Mouse (Mus musculus) gastrocnemius, adult 18-20 months (tissue): ENCODE data around the gene Gm28230. TPM values are rescaled to one million over a fixed set of nuclear protein-coding genes. Genes with fewer than 3 reads are reported as not detected.

Experiments
- DNase-seq: peaks from one replicate; pipeline ENCODE4 v3.0.0; 2021; ENCODE audit warnings: low spot score
- total RNA-seq, 2 experiments: library from RNA; stranded (reverse); gene quantifications; 2 replicates each; pipeline ENCODE4 v1.2.3; 2021

The Gm28230 gene
- total RNA-seq, 2 experiments from 2014 or later: 0.07 to 0.19 TPM

DNA sequence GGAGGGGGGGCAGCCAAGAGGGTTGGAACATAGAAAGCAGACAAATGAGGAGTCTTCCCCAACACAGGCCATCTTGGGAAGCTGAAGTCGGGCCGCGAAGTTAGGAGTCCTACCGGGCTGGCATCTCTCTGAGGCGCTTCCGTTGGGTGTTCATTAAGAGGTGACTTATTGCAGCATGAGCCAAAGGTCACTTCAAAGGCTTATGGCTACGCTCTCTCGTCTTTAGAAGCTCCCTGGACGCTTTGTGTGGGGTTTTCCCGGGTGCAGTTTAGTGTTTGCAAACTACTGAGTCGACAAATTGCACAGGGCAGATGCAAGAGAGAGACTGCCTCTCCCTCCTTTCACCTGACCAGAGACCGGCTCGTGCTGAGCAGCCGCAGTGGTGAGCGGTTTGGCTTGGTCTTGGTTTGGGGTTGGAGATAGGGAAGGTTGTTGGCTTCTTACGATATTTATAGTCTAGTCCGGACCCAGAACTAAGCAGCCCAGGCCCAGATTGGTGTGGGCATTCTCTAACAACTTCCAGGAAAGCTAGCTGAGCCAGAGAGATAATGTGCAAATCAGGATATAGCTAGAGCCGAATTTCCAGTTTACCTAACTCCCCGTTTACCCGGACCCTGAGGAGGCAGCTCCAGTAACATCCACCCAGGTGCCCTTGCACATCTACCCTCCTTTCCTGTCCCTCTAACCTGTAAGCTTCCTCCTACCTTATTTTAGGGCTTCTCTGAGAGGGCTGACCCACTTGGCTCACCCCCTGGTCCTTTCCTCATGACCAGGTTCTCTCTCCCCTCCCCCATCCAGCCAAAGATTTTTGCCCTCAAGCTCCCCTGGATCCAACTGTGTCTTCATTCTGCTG lies 12.3 kb downstream of the Gm28230 start:
- no peak for DNase-seq

DNA sequence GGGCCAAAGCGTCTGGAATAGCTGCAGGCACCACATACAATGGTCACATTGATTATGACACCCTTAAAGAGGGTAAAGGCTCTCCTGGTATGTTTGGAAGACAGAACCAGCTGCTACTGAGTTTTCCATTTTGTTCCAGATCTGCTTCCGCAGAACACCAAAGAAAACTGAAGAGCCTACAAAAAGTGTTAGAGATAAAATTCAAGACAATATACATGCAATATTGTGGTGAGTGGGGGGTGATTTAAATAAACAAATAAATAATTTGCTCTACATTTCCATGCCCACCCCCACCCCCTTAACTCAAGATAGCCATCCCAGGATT lies 12.9 kb downstream of the Gm28230 start:
- DNase-seq: no peak

DNA sequence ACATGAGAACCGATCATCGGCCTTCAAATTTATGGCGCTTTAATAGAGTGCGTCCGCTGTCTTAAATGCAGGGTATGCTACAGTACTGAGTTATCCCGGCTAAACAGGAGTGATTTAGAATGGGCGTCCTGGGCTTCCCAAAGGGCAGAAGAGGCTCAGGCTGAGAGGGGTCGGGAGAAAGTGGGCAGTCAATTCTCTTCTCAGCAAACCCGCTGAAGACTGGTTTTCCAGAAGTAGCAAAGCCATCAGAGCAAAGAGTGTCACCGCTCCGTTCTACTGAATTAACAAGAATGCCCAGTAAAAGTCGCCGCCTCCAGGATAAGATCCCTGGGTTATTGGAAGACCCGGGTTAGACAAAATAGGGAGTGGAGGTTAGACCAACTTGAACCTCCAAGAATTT lies 13.3 kb downstream of the Gm28230 start:
- DNase-seq: no peak

DNA sequence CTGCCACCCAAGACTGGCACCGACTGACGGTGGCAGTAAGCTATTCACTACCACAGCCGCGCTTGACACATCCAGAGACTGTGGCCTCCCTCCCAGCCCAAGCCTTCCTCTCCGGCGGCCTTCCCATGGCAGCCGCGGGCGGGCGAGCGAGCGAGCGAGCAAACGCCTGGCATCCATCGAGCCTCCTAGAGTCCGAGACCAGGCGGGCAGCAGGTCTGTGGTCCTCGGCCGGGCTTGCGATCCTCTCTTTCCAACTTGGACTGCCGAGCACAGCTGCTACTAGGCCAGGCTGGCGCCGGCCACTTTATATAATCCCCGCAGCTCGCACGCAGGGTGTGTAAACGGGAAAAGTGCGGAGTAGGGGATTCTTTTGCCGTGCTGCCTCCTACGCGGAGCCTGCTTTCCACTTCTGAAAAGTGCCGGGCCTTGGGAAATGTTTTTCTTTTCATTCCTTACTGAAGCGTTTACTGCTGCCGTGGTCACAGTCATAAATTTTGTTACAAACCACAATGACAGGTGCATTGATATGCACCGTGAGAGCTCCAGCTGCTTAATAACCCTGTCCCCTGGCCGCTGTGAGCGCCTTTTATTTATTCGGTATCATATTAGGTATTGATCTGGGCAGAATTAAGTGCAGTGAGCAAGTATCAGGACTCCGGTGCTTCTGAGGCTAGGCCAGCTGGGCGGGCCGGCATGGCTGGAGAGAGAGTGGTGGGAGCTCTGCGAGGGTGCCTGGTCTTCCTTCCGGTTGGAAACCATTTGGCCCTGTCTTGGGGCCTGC lies 14.0 kb downstream of the Gm28230 start:
- no peak for DNase-seq

DNA sequence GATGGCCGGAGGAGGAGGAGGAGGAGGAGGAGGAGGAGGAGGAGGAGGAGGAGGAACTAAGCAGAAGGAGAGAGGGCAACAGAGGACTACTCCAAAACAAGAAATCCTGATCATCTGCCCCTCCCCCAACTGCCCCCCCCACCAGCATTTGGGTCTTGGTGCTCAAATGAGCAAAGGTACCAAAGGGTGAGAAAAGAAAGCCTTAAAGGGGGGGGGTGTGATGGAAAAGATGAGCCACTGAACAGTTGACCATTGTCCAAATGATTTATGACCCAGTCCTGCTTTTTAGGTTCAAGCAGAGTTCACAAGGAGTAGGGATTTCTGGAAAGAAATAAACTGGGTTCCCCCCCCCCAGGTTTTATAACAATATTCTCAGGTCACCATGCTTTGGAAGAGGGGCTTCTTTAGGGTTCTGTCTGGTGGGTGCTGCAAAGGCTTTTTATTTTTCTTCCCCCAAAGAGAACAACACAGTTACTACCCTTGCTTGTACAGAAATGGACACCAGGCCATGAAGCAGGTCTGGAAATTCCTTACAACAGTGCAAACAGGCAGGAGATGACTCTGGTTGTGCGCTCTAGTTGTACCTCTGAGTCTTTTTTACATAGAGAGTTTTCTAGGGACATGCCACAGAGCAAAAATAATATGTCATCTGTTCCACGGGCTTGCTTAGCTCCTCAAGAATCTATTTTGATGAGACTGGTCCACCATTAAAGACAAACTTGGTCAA lies 14.9 kb downstream of the Gm28230 start:
- DNase-seq: no peak

DNA sequence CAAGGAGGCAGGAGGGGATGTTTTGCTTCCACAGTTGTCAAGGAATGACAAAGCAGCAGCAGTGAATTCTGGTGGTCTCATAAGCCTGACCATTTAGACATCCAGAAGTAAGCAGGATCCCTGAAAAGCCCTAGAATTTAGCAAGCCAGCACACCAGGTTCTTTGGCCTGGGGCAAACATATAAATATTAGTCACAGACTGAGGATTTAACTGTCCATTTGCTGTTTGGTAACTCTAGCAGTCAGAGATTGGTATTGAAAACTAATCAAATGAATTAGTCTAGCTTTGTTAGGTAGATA lies 15.4 kb downstream of the Gm28230 start:
- DNase-seq: no peak

DNA sequence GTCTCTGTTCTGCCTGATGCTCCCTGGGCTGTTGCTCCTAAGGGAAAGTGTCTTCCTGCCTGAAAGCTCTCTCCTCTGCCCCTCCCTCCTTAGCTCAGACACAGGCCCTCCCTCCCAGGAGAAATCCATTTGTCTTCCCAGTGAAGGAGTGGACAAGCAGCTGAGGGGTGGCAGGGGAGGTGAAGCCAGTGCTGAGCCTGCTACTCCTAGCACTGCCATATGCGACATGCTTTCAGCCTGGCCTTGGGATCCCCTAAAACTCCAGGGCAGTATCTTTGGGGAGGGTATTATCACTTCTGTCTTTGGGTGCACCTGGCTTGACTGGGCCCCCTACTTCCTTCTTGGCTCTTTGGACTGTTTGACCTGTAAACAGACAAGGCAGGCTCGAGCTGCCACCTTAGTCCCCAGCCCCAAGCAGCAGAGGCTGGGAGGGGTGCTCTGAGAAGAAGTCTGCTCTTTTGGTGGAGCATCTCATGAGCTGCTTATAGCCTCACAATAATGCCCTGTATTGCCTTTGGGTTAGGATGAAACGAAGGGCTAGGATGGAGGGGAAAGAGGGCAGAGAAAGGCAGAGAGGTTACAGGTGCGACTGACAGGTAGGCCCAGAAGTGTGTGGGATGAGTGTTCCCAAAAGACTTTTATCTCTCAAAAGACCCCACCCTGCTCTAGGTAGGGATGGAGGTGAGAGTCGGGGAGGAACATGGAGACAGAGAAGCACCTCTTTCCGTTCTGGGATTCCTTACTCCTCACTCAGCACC lies 19.2 kb downstream of the Gm28230 start:
- DNase-seq: no peak

DNA sequence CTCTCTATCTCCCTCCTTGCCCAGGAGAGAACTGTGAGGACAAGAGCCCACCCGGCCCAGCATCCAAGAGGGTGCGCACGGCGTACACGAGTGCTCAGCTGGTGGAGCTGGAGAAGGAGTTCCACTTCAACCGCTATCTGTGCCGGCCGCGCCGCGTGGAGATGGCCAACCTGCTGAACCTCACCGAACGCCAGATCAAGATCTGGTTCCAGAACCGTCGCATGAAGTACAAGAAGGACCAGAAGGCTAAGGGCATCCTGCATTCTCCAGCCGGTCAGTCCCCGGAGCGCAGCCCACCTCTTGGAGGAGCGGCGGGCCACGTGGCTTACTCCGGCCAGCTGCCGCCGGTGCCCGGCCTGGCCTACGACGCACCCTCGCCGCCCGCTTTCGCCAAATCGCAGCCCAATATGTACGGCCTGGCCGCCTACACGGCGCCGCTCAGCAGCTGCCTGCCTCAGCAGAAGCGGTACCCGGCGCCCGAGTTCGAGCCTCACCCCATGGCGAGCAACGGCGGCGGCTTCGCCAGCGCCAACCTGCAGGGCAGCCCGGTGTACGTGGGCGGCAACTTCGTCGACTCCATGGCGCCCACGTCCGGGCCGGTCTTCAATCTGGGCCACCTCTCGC lies 19.9 kb downstream of the Gm28230 start:
- no peak for DNase-seq

DNA sequence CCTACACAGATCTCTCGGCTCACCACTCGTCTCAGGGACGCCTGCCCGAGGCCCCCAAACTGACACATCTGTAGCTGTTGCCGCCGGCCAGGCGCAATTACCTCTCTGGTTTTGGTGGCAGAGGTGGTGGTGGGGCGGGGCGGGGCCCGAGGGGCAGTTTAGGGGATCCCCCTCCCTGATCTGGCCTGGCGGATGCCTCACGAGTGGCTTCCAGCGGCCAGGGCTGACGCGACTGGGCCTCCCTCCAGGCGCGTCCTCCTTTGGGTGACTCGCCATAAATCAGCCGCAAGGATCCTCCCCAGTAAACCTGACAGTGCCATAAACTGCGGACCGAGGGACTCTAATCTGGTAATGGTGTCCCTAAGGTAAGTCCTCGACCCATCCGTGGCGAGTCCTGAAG lies 20.5 kb downstream of the Gm28230 start:
- no peak for DNase-seq

DNA sequence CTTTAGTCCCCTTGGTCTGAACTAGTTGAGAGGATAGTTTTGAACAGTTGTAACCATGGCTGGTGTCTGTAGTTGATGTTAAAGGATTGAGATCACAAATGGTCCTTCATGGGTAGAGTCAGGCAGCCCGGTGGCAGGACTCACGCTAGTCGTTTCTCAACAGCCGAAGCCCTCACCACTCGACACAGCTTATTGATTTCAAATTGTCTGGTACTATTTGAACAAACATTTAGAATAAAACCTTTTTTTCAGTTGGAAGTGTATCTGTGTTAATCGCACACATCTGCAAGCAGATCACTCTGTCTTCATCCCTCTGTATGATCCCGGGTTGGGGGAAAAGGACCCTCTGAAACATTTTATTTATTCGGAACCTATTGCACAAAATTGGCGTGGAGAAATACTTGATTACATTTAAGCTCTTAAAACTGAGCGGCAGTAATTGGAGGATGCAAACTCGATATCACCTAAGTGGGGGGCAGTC lies 21.2 kb downstream of the Gm28230 start:
- DNase-seq: no peak

DNA sequence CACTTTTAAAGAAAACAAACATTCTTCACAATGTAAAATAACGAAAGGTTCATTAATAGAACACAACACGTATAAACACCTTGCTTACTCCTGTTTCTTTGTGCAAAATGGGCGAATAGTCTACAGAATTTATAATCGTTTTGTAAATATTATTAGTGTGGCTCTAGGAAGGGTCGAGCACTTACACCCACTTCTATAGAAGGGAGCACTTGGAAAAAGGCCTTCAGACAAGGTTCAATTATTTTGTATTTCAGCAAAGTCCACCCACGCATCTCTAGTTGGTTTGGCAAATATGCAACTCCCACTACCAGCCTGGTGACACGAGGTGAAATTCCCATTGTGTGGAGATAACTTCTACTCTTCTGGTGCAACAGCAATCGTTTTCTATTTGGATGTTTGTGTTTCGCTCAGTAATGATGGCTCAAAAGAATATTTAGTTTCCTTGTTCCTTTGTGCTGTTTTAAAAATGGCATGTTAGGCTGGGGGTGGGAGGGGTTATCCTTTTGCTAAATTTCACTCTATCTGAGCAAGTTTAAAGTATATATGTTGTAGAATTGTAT lies 22.0 kb downstream of the Gm28230 start:
- DNase-seq: no peak

DNA sequence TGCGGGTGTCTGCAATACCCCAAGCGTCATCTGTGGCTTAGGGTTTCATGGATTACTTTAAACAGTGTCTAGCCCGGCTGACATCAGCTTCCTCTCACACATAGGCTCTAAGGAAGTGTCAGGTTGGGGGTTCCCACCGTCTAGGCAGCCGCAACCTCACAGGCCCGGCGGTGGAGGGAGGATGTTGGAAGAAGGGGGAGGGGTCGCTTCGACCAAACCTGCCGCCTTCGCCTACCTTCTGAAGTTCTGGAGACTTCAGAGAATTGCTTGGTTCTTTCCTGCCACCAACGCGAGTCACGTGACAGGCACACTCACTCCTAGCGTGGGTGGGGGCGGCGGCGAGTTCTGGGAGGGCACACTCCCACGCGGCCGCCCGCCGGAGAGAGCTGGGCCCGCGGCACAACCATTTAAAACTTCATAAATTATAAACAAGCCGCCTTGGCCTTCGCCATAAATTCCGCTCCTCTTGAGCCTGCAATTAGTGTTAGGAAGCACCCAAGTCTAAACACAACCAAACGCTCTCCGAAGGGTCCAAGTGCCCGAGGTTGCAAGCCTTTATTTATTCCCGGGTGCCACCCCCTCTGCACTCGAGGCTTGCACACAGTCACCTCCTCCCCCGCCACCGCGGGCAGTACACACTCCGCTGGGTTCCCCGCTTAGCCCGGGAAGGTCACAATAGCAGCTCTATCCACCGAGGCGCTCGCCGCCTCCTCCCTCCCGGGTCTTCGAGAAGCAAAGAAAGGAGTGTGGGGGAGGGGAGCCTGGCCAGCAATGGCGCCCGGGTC lies 23.0 kb downstream of the Gm28230 start:
- DNase-seq: no peak

DNA sequence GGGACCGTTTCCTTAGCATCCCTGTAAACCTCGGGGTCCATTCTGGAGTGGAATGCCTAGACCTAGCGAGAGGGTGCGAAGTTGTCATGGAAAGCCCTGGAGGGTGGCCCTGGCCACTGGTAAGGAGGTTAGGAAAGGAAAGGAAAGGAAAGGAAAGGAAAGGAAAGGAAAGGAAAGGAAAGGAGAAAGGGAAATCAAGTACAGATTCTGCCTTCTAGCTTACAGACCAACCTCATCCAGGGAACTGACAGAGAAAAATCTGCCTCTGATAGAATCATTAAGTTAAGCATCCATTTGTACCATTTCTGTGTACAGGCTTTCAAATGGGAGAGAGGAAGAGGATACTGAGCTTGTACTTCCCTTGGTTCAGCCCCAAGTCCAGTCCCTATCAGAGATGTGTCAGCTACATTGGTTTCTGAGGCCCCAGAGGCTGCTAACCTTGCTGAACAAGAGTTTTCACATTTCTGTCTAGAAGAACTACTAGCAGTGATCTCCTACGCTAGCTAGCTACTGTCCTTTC lies 24.3 kb downstream of the Gm28230 start:
- DNase-seq: no peak

DNA sequence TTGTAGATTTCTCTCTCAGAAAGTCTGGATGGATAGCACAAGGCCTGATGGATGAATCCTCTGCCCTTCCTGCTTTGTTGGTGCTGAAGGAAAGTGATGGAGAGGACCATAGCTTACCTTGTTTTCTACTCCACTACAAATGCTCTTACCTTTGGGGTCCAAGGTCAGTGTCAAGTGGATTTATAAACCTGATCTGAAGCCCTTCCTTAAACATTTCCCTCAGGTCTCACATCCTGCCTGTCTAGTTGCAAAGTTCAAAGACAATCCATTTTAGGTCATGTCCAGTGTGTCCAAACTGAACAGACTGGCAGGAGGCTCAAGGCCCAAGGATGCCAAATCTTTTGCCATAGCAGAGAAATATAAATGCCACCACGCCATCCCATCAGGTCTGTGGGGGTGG lies 25.3 kb downstream of the Gm28230 start:
- no peak for DNase-seq

DNA sequence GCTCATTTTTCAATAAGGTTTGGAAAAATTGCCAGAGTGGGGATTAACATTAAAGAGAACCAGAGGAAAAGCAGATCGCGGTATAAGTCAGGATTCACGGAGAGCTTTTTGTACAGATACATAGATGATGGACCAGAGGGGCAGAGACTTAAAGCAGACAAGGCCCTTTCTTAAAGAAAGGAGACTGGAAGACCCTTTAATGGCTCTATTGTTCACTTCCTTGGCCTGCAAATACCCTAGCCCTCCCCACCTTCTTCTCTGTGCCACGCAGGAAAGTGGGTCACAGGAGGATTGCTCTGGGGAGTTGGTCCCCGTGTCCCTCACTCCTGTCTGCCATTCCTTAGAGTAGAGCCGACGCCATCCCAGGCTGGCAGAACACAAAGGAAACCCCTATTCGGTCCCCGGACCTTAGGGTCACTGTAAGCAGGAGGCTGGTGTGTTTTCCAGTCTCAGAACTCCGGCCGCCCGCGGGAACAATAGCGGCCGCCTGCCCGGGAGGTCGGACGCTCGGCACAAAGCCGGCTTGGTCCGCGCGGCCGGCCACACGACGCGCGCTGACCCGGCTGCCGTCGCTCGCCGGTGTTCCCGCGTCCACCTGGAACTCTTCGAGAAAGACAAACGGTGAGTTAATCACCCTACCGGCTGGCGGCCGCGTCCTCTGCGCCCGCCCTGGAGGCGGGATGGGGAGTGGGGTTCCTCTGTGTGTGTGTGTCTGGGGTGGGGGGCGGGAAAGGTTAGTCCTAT lies 26.1 kb downstream of the Gm28230 start:
- DNase-seq: no peak

DNA sequence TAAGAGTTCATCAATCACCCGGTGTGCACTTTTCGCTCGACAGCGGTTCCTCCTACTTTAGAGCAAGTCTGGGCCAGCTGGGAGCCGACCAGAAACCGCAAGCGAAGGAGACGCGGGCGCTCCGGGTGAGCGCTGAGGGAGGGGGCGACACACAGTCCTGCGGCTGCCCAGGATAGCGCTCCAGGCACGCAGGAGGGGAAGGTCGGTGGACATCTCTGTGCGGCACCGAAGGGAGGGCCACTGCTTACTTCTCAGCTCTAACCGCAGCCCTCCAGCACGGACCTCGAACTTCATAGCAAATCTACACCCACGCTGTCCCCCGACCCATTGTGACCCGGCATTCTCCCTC lies 26.6 kb downstream of the Gm28230 start:
- DNase-seq: no peak

DNA sequence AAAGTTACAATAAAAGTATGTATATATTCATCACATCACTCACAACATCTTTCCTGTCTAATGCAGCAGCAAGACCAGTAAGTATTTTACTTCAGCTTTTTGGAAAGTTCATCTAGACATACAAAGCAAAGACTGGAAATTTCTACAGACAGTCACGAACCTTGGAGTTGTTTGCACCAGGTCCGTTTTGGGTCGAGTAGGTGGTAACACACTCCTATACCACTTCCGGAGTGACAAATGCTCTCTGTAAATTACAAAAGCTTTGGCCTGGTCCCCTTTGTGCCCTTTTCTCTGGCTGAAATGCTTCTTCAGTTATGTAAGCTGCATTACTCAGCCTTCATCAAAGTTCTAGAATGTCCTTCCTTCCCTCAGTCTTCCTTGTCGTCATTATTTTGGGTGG lies 27.2 kb downstream of the Gm28230 start:
- no peak for DNase-seq

DNA sequence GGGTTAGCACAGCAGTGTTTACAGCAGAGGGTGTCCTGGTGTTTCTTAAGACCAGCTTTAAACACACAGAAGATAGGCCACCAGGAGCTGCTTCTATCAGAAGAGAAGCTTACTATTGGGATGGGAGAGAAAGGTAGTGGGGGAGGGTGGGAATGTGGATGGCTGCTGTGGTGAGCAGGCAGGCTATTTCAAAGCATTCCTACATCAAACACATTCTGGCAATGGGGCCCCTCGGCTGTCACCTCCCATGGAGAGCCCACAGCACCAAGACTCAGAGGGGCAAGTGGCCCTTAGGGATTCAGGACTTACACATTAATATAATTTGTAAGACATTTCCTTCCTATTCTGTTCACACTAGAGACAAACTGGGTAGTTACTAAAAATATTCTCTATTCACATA lies 33.6 kb downstream of the Gm28230 start:
- no peak for DNase-seq

DNA sequence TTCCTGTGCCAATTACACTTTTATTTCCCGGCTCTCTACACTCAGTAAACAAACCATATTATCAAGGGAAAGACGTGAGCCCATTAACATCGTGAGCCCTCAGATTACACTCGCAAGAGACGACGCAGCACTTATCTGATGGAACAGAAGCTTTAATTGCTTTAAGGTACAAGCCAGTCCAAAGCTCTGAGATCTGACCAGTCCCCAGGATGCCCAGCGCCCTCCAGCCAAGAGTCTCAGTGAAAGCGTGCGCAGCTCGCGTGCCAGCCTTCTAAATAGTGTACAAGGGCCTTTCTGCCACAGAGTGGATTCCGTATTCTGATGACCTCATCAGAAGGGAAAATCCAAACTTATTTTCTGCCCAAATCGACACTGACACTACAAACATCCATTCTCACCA lies 35.4 kb downstream of the Gm28230 start:
- no peak for DNase-seq
